Mouse (Mus musculus) hindbrain, embryonic 11.5 days (tissue): ENCODE measurements around the gene Jpt2. TPM values are rescaled to one million over a fixed set of nuclear protein-coding genes. Genes with fewer than 3 reads are reported as not detected.

ENCODE experiments used
- ATAC-seq: fragments of 200-750 bp; cut with Nextera tagmentation; 2 replicates; pipeline ENCODE4 v1.8.0; 2017; ENCODE audit warnings: mild to moderate bottlenecking, moderate TSS enrichment, moderate library complexity; ENCODE audit not compliant: low FRiP score
- DNase-seq: peaks from one replicate; pipeline ENCODE4 v3.0.0-alpha.2; 2015; ENCODE audit warnings: low spot score
- H3K27ac ChIP-seq: fragments of 300-500 bp; sonication (generic); 2 replicates; pipeline ENCODE4 v1.5.1; 2014; ENCODE audit warnings: mild to moderate bottlenecking, low read depth, low read length
- H3K27me3 ChIP-seq: fragments of 300-500 bp; sonication (generic); 2 replicates; pipeline ENCODE4 v1.6.1; 2014; ENCODE audit warnings: mild to moderate bottlenecking, low read length, moderate library complexity, mixed read lengths; ENCODE audit not compliant: control insufficient read depth, insufficient read depth
- H3K36me3 ChIP-seq: fragments of 300-500 bp; sonication (generic); 2 replicates; pipeline ENCODE4 v1.6.1; 2014; ENCODE audit warnings: mild to moderate bottlenecking, low read length, moderate library complexity, mixed read lengths; ENCODE audit not compliant: control insufficient read depth, insufficient read depth
- H3K4me1 ChIP-seq: fragments of 300-500 bp; sonication (generic); replicated peaks from 2 replicates; pipeline ENCODE4 v1.6.1; 2014; ENCODE audit warnings: low read length, mixed read lengths; ENCODE audit not compliant: control insufficient read depth, insufficient read depth
- H3K4me2 ChIP-seq: fragments of 300-500 bp; sonication (generic); replicated peaks from 2 replicates; pipeline ENCODE4 v1.6.1; 2014; ENCODE audit warnings: mild to moderate bottlenecking, low read depth, low read length
- H3K4me3 ChIP-seq: fragments of 300-500 bp; sonication (generic); 2 replicates; pipeline ENCODE4 v1.5.1; 2014; ENCODE audit warnings: low read depth, low read length
- H3K9ac ChIP-seq: fragments of 300-500 bp; sonication (generic); 2 replicates; pipeline ENCODE4 v1.6.1; 2014; ENCODE audit warnings: low read depth, low read length
- H3K9me3 ChIP-seq: fragments of 300-500 bp; sonication (generic); 2 replicates; pipeline ENCODE4 v1.6.1; 2016; ENCODE audit warnings: low read length; ENCODE audit not compliant: control insufficient read depth
- WGBS: fragments of 180-500 bp; shearing (Covaris S2); extraction: QIAGEN DNeasy Blood & Tissue Kit; methylation state at CpG from one replicate; pipeline ENCODE4 v1.1.7; 2014; 5-methylcytosine and 5-hydroxymethylcytosine counted together
- polyA plus RNA-seq: library from polyadenylated mRNA; unstranded; fragments of >200 nt; fragmentation: Nextera tagmentation; extraction: Ambion mirVana; gene quantifications from 2 replicates; pipeline ENCODE4 v1.2.1, GENCODE M21; 2014

The Jpt2 gene
- polyA plus RNA-seq, 1 experiment from 2014 or later = 214 TPM

- peaks cover 5% of the 10 kb centered on the region; the same call in 1 of the 2 replicates for H3K4me1 ChIP-seq
- under 1% methylated on average over 62 of the region's 62 CpGs for WGBS
- peak within 1 kb of the TSS; percentile 78 for H3K27ac ChIP-seq
- H3K36me3 ChIP-seq = peaks cover 16% of the 10 kb centered on the region
- no peaks in the 10 kb centered on the region for H3K9me3 ChIP-seq
- H3K9ac ChIP-seq = peak within 1 kb of the TSS; percentile 87
- peak within 1 kb of the TSS; percentile 82 for H3K4me3 ChIP-seq
- H3K27me3 ChIP-seq = no peaks in the 10 kb centered on the region
- peak; percentile 56 for ATAC-seq
- peak within 1 kb of the TSS; percentile 77 for H3K4me2 ChIP-seq
- DNase-seq = peak; percentile 91
Observed at GRCm38 (mm10) chr17:24894995-24895547, 65.4 kb downstream of the Jpt2 start, which contains the start of the genes Eme2 and Mrps34. TSS of gene Eme2 (minus strand) at chr17:24895087. TSS of gene Mrps34 (plus strand) at chr17:24895116.

DNA sequence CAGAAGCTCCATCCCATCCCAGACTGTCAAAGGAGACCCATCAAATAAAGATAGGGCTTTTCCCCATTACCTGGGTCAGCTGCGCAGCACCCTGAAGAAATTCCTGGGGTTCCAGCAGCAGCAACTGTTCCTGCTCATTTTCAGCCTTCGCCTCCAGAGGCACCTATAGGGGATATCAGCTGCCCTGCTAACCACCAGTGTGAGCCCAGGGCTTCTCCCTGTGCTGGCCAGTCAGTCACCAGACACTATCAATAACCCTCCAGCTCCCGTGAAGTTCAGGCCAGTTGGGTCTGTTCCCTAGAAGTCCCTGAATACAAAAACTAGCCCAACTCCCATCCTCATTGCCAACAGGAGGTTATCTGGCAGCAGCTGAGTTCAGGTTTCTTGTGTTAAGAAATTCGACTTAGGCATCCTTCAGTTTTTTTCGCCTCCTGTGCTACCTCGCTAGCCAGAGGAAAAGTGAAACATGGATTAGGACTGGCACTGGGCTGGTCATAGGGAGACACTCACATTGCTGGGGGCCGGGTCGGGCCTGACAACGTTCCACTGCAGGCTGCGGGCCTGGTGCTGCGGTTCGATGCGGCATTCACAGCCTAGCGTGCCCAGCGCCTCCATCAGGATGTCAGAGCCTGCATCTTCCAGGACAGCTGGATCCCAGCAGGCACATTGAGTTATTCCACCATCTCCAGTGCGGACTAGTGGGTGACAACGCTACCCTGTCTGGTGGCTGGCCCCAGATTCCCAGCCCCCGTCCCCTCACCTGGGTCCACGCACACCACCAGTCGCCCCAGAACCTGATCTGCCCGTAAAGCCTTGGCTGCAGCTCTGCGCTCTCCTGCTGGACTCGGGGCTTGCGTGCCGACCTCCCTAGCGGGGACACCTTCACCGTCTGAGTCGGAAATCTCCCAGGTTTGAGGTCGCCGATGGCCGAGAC, 66.2 kb downstream of the Jpt2 start:
- 10% methylated on average over 31 of the region's 31 CpGs for WGBS
- Histone ChIP-seq H3K4me3 (peak overlapping the region; percentile 82), H3K36me3 (peaks cover 13% of the 10 kb centered on the region), H3K9me3 (no peaks in the 10 kb centered on the region), H3K27me3 (no peaks in the 10 kb centered on the region), H3K27ac (peak overlapping the region; percentile 78), H3K4me1 (peaks cover 5% of the 10 kb centered on the region; the same call in 1 of the 2 replicates), H3K9ac (peak overlapping the region; percentile 87), H3K4me2 (peak overlapping the region; percentile 77)
- DNase-seq = no peak
- peak; percentile 29 for ATAC-seq

DNA sequence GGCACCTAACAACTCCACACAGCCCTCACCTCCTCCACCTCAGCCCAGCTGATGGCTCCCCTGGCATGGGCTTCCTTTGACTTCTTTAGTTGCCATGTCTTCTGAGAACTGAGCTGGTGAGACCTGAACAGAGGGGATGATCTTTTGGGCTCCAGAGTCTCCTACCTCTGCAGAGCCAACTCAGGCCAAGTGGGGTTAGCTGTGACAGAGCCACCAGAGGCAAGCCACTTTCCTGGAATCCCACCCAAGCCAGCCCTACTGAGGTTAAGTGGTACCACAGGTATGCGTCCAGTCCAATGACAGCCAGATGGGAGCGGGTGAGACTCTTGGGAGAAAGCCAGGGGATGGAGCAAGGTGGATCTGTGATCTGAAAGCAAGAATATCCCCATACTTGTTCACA, 67.2 kb downstream of the Jpt2 start:
- WGBS = 98% methylated on average over 2 of the region's 2 CpGs
- DNase-seq (no peak), ATAC-seq (no peak)
- H3K27me3 ChIP-seq = no peaks in the 10 kb centered on the region
- no peak overlapping the region for H3K4me3 ChIP-seq
- H3K27ac ChIP-seq = no peak overlapping the region
- no peaks in the 10 kb centered on the region for H3K9me3 ChIP-seq
- peaks cover 7% of the 10 kb centered on the region for H3K36me3 ChIP-seq
- no peak overlapping the region for H3K9ac ChIP-seq
- H3K4me2 ChIP-seq = no peak overlapping the region
- peaks cover 5% of the 10 kb centered on the region; the same call in 1 of the 2 replicates for H3K4me1 ChIP-seq

- no peak for DNase-seq
- peaks cover 4% of the 10 kb centered on the region for H3K36me3 ChIP-seq
- WGBS = 89% methylated on average over 12 of the region's 12 CpGs
Observed at GRCm38 (mm10) chr17:24892785-24893184, 67.7 kb downstream of the Jpt2 start.

DNA sequence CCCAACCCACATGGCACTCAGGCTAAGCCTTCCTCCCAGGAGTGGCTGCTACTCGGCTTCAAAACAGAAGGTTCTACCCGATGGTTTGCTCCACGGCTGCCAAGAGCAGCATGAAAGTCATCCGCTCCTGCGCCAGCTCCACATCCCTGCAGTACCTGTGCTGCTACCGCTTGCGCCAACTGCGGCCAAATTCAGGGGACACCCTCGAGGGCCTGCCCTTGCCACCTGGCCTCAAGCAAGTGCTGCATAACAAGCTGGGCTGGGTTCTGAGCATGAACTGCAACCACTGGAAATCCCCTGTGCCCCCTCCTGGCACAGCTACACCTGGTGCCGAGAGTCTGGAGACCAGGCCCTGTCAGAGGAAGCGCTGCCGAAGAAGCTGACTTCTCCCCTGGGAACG, 69.2 kb downstream of the Jpt2 start:
- H3K27me3 ChIP-seq = no peaks in the 10 kb centered on the region
- H3K4me1 ChIP-seq = peaks cover 2% of the 10 kb centered on the region; the same call in 1 of the 2 replicates
- no peaks in the 10 kb centered on the region; the same call in 1 of the 2 replicates for H3K36me3 ChIP-seq
- no peak overlapping the region for H3K9ac ChIP-seq
- no peaks in the 10 kb centered on the region for H3K9me3 ChIP-seq
- no peak overlapping the region for H3K4me3 ChIP-seq
- DNase-seq (no peak), ATAC-seq (no peak)
- 90% methylated on average over 13 of the region's 13 CpGs for WGBS
- H3K27ac ChIP-seq = no peak overlapping the region
- no peak overlapping the region for H3K4me2 ChIP-seq

More at GRCm38 (mm10) chr17:24892785-24893184, 67.7 kb downstream of the Jpt2 start:
- Histone ChIP-seq H3K27ac (no peak overlapping the region), H3K27me3 (no peaks in the 10 kb centered on the region), H3K4me3 (no peak overlapping the region), H3K9ac (no peak overlapping the region), H3K4me1 (peaks cover 6% of the 10 kb centered on the region; the same call in 1 of the 2 replicates), H3K4me2 (no peak overlapping the region), H3K9me3 (no peaks in the 10 kb centered on the region)
- no peak for ATAC-seq

DNA sequence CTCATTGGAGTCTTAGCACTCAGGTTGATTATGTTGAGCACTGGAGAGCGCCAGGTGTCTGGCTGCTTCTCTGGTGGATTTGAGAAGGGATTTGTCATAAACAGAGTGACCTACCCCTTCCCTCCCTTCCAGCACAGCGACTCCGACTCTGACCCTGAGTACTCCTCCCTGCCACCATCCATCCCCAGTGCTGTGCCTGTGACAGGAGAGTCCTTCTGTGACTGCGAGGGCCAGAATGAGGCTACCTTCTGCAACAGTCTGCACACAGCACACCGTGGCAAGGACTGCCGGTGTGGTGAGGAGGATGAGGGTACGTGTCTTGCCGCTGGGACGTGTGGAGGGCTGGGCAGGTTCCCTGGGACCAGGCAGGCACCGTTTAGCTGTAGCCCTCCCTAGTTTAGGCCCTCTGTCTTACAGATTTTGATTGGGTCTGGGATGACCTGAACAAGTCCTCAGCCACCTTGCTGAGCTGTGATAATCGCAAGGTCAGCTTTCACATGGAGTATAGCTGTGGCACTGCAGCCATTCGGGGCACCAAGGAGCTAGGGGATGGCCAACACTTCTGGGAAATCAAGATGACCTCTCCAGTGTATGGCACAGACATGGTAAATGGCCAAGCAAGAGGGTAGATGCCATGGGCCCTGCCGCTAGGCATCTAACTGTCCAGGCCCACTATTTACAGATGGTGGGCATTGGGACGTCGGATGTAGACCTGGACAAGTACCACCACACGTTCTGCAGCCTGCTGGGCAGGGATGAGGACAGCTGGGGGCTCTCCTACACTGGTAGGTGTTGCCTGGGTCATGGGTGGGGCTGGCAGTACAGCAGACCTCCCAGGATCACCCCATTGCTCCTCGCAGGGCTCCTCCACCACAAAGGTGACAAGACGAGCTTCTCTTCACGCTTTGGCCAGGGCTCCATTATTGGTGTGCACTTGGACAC, 70.1 kb downstream of the Jpt2 start:
- Histone ChIP-seq H3K4me1 (peaks cover 5% of the 10 kb centered on the region), H3K36me3 (no peaks in the 10 kb centered on the region; the same call in 1 of the 2 replicates), H3K27ac (no peak overlapping the region), H3K9me3 (no peaks in the 10 kb centered on the region), H3K9ac (no peak overlapping the region), H3K4me3 (no peak overlapping the region), H3K4me2 (no peak overlapping the region), H3K27me3 (no peaks in the 10 kb centered on the region)
- DNase-seq = no peak
- 87% methylated on average over 19 of the region's 19 CpGs for WGBS
- ATAC-seq = no peak

- Histone ChIP-seq H3K4me3 (no peak overlapping the region), H3K27me3 (no peaks in the 10 kb centered on the region), H3K4me2 (no peak overlapping the region), H3K4me1 (peaks cover 8% of the 10 kb centered on the region), H3K9me3 (no peaks in the 10 kb centered on the region), H3K9ac (no peak overlapping the region), H3K27ac (no peak overlapping the region), H3K36me3 (no peaks in the 10 kb centered on the region; the same call in 1 of the 2 replicates)
- WGBS = 91% methylated on average over 3 of the region's 3 CpGs
- DNase-seq = no peak
- no peak for ATAC-seq
Observed at GRCm38 (mm10) chr17:24888862-24889261, 71.6 kb downstream of the Jpt2 start.
